Mouse (Mus musculus): ENCODE measurements around the gene Pik3ca.

- TF ChIP-seq CTCF (IDR thresholded peaks at IDR 0.05; ENCODE audit: extremely low read depth, insufficient read length, insufficient replicate concordance, low read depth, low read length) (no peak), POLR2A (IDR thresholded peaks at IDR 0.05; ENCODE audit: low read depth, low read length) (no peak)
These were observed 15.9 kb upstream of the Pik3ca start for GRCm38 (mm10) chr3:32381556-32381955.
